Mouse (Mus musculus) adrenal gland, adult 8-10 months (tissue): Measurements from ENCODE around the gene Itgb3. TPM values are rescaled to one million over a fixed set of nuclear protein-coding genes. Genes with fewer than 3 reads are reported as not detected.
A peak's percentile ranks its signal among the peaks of the same experiment; 100 is the strongest.

Experiments used
- DNase-seq: peaks from one replicate; pipeline ENCODE4 v3.0.0; 2022
- total RNA-seq, 4 experiments: library from RNA; stranded (reverse); gene quantifications; 2 replicates each; pipeline ENCODE4 v1.2.4; 2022

Itgb3 gene
- total RNA-seq, 4 experiments from 2014 or later, result 6.2 to 11.5 (median 7.9) TPM

- DNase-seq, result no peak
These were observed 25.0 kb upstream of the Itgb3 start for GRCm38 (mm10) chr11:104582630-104583364.

GRCm38 (mm10) chr11:104585495-104585894, 22.3 kb upstream of the Itgb3 start:
- no peak for DNase-seq

GRCm38 (mm10) chr11:104587904-104588303, 19.9 kb upstream of the Itgb3 start:
- DNase-seq, result no peak

- no peak for DNase-seq
These were observed 19.3 kb upstream of the Itgb3 start for GRCm38 (mm10) chr11:104588513-104588912.

- DNase-seq, result no peak
These were observed 18.2 kb upstream of the Itgb3 start for GRCm38 (mm10) chr11:104589570-104589969.

- DNase-seq, result peak; percentile 62
These were observed 17.7 kb upstream of the Itgb3 start for GRCm38 (mm10) chr11:104590148-104590547.

- no peak for DNase-seq
These were observed 15.5 kb upstream of the Itgb3 start for GRCm38 (mm10) chr11:104592066-104592835.

GRCm38 (mm10) chr11:104596365-104596764, 11.4 kb upstream of the Itgb3 start:
- DNase-seq, result no peak

GRCm38 (mm10) chr11:104599265-104599945, 8.4 kb upstream of the Itgb3 start:
- no peak for DNase-seq

- DNase-seq, result no peak
These were observed 7.1 kb upstream of the Itgb3 start for GRCm38 (mm10) chr11:104600675-104601074.

- DNase-seq, result no peak
These were observed 3.6 kb upstream of the Itgb3 start for GRCm38 (mm10) chr11:104604192-104604591.

GRCm38 (mm10) chr11:104608249-104608920, 585 bp downstream of the Itgb3 start:
- DNase-seq, result no peak

- no peak for DNase-seq
These were observed 1.4 kb downstream of the Itgb3 start for GRCm38 (mm10) chr11:104609033-104609684.

- no peak for DNase-seq
These were observed 1.9 kb downstream of the Itgb3 start for GRCm38 (mm10) chr11:104609733-104610132.

- peak; percentile 42 for DNase-seq
These were observed 3.9 kb downstream of the Itgb3 start for GRCm38 (mm10) chr11:104611579-104612151.

- no peak for DNase-seq
These were observed 5.8 kb downstream of the Itgb3 start for GRCm38 (mm10) chr11:104613551-104613950.

- DNase-seq, result no peak
These were observed 6.3 kb downstream of the Itgb3 start for GRCm38 (mm10) chr11:104614130-104614529.

- DNase-seq, result no peak
These were observed 8.4 kb downstream of the Itgb3 start for GRCm38 (mm10) chr11:104616182-104616581.

- peak; percentile 43 for DNase-seq
These were observed 10.9 kb downstream of the Itgb3 start for GRCm38 (mm10) chr11:104618638-104619076.

GRCm38 (mm10) chr11:104619084-104620022, 11.6 kb downstream of the Itgb3 start:
- no peak for DNase-seq
